19 mouse cellular contexts compared by ENCODE assay signal in the genomic region with DNA sequence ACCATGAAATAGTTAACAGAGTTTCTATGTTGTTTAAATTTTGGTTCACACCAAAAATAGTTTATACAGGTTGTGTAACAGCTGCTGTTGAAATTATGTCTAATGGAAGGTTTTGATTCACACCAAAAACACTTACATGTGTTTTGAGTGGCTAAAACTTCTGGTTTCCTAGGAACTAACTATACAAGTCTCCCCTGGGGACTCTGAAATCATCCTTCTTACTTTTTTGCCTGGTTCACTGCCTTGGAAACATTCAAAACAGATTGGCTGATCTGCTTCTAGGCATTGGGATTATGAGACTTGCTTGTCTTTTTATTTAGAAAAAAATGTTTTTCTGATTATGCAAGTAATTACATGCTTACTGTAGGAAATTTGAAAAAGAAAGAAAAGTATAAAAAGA.
"Had no signal": no experiment of that assay in that cellular context is flagged by ENCODE, and none has a peak within 500 bp of the region (broad histone marks: within the 10 kb centered on the region; RNA-seq: fewer than 3 reads in every experiment).

No protein-coding gene starts in this region.

- ATAC-seq: midbrain, embryonic 16.5 days had no signal

- H3K36me3 ChIP-seq: midbrain, embryonic 10.5 days; midbrain, embryonic 12.5 days; neural tube, embryonic 13.5 days; neural tube, embryonic 15.5 days; stomach, embryonic 15.5 days had no signal

- H3K9me3 ChIP-seq: midbrain, embryonic 10.5 days; midbrain, embryonic 12.5 days; neural tube, embryonic 13.5 days; neural tube, embryonic 15.5 days; stomach, embryonic 15.5 days had no signal

- H3K4me2 ChIP-seq: lung, embryonic 14.5 days; midbrain, embryonic 12.5 days; neural tube, embryonic 13.5 days; neural tube, embryonic 15.5 days; stomach, embryonic 15.5 days had no signal

- H3K27ac ChIP-seq: midbrain, embryonic 10.5 days; midbrain, embryonic 12.5 days; neural tube, embryonic 13.5 days; neural tube, embryonic 15.5 days; stomach, embryonic 15.5 days had no signal

- H3K9ac ChIP-seq: lung, embryonic 14.5 days; midbrain, embryonic 12.5 days; neural tube, embryonic 13.5 days; neural tube, embryonic 15.5 days; stomach, embryonic 15.5 days had no signal

- DNase-seq: lung, adult 18-20 months; lung, embryonic 14.5 days; lung, postnatal 10 days; lung, postnatal 4 days; midbrain, embryonic 14.5 days; retina, postnatal 1 day; right cerebral cortex, adult 18-20 months; right cerebral cortex, postnatal 25 days; right cerebral cortex, postnatal 4 days; thymus, adult 18-20 months; thymus, postnatal 14 days; thymus, postnatal 36 days had no signal

- H3K4me3 ChIP-seq: midbrain, embryonic 10.5 days; midbrain, embryonic 12.5 days; myocyte; neural tube, embryonic 13.5 days; neural tube, embryonic 15.5 days; stomach, embryonic 15.5 days had no signal

- H3K27me3 ChIP-seq: stomach, embryonic 15.5 days had no signal

- H3K4me1 ChIP-seq: midbrain, embryonic 10.5 days; midbrain, embryonic 12.5 days; neural tube, embryonic 13.5 days; neural tube, embryonic 15.5 days; stomach, embryonic 15.5 days had no signal
